Mouse (Mus musculus) ES-E14 (cell line): ENCODE data around the gene Gstm6. TPM values are rescaled to one million over a fixed set of nuclear protein-coding genes. Genes with fewer than 3 reads are reported as not detected.
"Not testable (repeated sequence)": the region's sequence is repeated elsewhere in the genome, so short reads cannot be mapped to it uniquely, and the experiment has no call there.

Experiments
- DNase-seq: peaks from one replicate; pipeline ENCODE4 v3.0.0-alpha.2; 2013; ENCODE audit warnings: low read depth, low spot score
- H3K27ac ChIP-seq: 2 replicates; pipeline ENCODE4 v1.5.1; 2012; ENCODE audit warnings: low read depth, mild to moderate bottlenecking, low read length, moderate library complexity, mixed read lengths; ENCODE audit not compliant: poor library complexity, insufficient read depth, severe bottlenecking
- H3K36me3 ChIP-seq: 2 replicates; pipeline ENCODE4 v1.6.1; 2012; ENCODE audit warnings: mild to moderate bottlenecking, low read length, moderate library complexity, mixed read lengths; ENCODE audit not compliant: control insufficient read depth, poor library complexity, insufficient read depth, severe bottlenecking
- H3K4me1 ChIP-seq, 2 experiments: fragments of 150-350 bp in 1 of 2; sonication (generic) in 1 of 2; 2 replicates each; pipeline ENCODE4 v1.6.1; 2012; ENCODE audit warnings: low read length in 2 of 2, mild to moderate bottlenecking in 1 of 2, mixed read lengths in 1 of 2; ENCODE audit not compliant: control insufficient read depth in 2 of 2, insufficient read depth in 2 of 2, poor library complexity in 1 of 2
- H3K4me3 ChIP-seq, 2 experiments: fragments of 150-350 bp in 1 of 2; sonication (generic) in 1 of 2; 2 replicates each; pipeline ENCODE4 v1.5.1; 2012; ENCODE audit warnings: low read length in 2 of 2, low read depth in 1 of 2, mild to moderate bottlenecking in 1 of 2, mixed read lengths in 1 of 2; ENCODE audit not compliant: insufficient read depth in 1 of 2, poor library complexity in 1 of 2, severe bottlenecking in 1 of 2
- H3K9ac ChIP-seq: 2 replicates; pipeline ENCODE4 v1.6.1; 2012; ENCODE audit warnings: low read depth, mild to moderate bottlenecking, low read length, mixed read lengths; ENCODE audit not compliant: poor library complexity, insufficient read depth, severe bottlenecking
- H3K9me3 ChIP-seq: fragments of 150-350 bp; sonication (generic); 2 replicates; pipeline ENCODE4 v1.6.1; 2012; ENCODE audit warnings: low read depth, mild to moderate bottlenecking, low read length; ENCODE audit not compliant: control insufficient read depth, insufficient read depth
- CHD2 ChIP-seq: IDR thresholded peaks from 2 replicates; pipeline ENCODE4 v1.6.1; 2014; ENCODE audit warnings: mild to moderate bottlenecking, low read depth, low read length, inconsistent platforms
- HCFC1 ChIP-seq: IDR thresholded peaks from 2 replicates; pipeline ENCODE4 v1.6.1; 2012; ENCODE audit warnings: low read length, inconsistent platforms, borderline replicate concordance; ENCODE audit not compliant: insufficient read depth
- MAFK ChIP-seq: IDR thresholded peaks from 2 replicates; pipeline ENCODE4 v1.6.1; 2014; ENCODE audit warnings: mild to moderate bottlenecking, low read depth, low read length, inconsistent platforms; ENCODE audit not compliant: insufficient read depth
- ZC3H11A ChIP-seq: IDR thresholded peaks from 2 replicates; pipeline ENCODE4 v1.6.1; 2012; ENCODE audit warnings: low read depth, mild to moderate bottlenecking, inconsistent platforms, low read length, borderline replicate concordance
- ZNF384 ChIP-seq: IDR thresholded peaks from 2 replicates; pipeline ENCODE4 v1.6.1; 2012; ENCODE audit warnings: low read depth, low read length, inconsistent platforms
- in situ Hi-C, 2 experiments: fragments of 600-800 bp; cut with MboI; formaldehyde crosslinking; loops; one replicate each; pipeline ENCODE4 v1.15.1; 2025; ENCODE audit warnings: low sequenced_read_pairs in 2 of 2, inconsistent platforms in 1 of 2; ENCODE audit not compliant: unreplicated experiment in 2 of 2
- total RNA-seq: library from RNA; depleted of rRNA; stranded (reverse); fragments of 300-350 nt; gene quantifications from 2 replicates; pipeline ENCODE4 v1.2.3, GENCODE M21; 2012

The Gstm6 gene
- total RNA-seq, 1 experiment = 0.98 TPM

DNA sequence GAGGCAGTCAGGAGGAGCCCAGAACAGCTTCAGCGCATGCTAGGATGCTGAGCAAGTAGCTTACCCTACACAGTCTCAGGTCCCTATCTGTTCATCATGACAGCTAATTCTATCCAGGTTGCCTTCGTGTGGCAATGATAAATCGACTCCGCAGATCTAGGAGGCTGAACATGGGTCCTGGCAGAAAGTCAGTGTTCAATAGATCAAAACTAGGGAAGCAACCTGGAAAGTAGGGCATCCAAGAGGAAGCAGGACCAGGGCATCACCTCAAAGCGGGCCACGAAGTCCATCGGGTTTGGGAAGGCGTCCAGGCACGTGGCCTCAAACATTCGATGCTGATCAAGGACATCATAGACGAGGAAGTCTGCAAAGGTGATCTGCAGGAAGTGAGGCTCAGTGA is 7.0 kb upstream of the Gstm6 start:
- DNase-seq = no peak
- no peak overlapping the region for H3K27ac ChIP-seq
- H3K36me3 ChIP-seq = no peaks in the 10 kb centered on the region
- H3K9ac ChIP-seq = no peak overlapping the region
- peaks cover 2 to 6% of the 10 kb centered on the region in 2 experiments; a peak in 1 of 4 replicates for H3K4me1 ChIP-seq
- in situ Hi-C loops = no loop called here
- TF ChIP-seq MAFK (no peak), ZNF384 (no peak), CHD2 (no peak), ZC3H11A (no peak), HCFC1 (no peak)
- no peak overlapping the region for H3K4me3 ChIP-seq
- no peaks in the 10 kb centered on the region for H3K9me3 ChIP-seq

DNA sequence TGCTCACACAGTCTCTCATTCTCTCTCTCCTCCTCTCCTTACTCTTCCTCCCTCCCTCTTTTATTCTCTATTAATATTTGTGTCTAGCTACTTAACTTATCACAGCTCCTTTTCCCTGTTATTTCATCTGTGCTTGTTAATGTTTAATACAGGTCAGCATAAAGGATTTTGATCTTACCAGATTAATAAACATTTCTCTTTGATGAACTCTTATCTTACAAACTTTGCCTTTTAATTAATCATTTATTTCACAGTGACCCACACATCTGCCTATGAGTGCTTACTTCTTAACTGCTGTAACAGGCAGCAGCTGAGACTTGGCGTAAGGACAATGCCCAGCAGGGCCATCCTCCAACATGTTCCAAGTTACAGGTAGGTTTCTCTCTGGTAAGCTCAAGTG is 5.9 kb upstream of the Gstm6 start:
- H3K9ac ChIP-seq, H3K4me1 ChIP-seq, H3K36me3 ChIP-seq, H3K27ac ChIP-seq, DNase-seq, in situ Hi-C loops, H3K4me3 ChIP-seq, H3K9me3 ChIP-seq: not testable (repeated sequence)

DNA sequence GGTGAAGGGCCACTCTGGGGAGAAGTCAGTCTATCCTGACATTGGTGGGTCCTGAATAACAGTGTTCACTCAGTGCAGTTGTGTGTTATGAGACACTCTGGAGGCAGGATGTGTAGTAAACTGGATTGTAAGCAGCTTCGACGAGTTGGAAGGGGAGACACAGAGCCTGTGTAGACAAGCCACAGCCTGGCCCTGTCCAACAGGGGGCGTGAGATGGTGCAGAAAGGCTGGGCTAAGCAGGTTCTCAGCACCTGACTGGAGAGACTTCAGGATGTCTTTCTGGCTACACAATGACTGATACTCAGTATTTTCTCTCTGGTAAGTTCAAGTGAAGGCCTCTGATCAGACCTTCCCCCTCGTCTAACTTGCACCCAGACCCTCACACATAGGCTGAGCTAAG is 2.2 kb upstream of the Gstm6 start:
- Histone ChIP-seq H3K4me1 (no peaks in the 10 kb centered on the region), H3K4me3 (no peak overlapping the region), H3K27ac (no peak overlapping the region), H3K36me3 (no peaks in the 10 kb centered on the region), H3K9ac (no peak overlapping the region), H3K9me3 (no peaks in the 10 kb centered on the region)
- TF ChIP-seq CHD2 (no peak), ZNF384 (no peak), ZC3H11A (no peak), HCFC1 (no peak), MAFK (no peak)
- in situ Hi-C loops = no loop called here
- DNase-seq = no peak

DNA sequence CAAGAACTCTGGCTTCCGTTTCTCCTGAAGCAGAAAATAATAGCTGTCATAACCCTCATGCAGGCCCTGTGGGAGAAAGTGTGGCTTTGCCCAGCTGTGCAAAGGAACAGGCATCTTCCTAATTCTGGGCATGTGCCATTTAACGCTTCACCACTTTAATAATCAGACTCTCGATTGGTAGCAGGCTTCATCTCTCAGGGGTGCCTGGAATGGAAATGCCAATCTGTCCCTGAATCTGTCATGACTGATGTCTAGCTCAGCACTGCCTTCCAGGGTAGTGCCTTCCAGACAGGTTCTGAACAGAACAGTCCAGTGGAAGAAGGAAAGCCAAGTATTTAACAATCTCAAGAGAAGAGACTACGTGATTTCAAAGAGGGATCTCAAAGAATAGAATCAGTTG is 2.3 kb downstream of the Gstm6 start:
- 0 out of 4 replicates have a peak, but pooled peaks cover 0 to 2% of the 10 kb centered on the region in 2 experiments for H3K4me1 ChIP-seq
- no peak overlapping the region for H3K9ac ChIP-seq
- no peak for DNase-seq
- in situ Hi-C loops = no loop called here
- no peak overlapping the region for H3K27ac ChIP-seq
- H3K9me3 ChIP-seq = no peaks in the 10 kb centered on the region
- no peak overlapping the region for H3K4me3 ChIP-seq
- TF ChIP-seq ZNF384 = no peak
- H3K36me3 ChIP-seq = no peaks in the 10 kb centered on the region

DNA sequence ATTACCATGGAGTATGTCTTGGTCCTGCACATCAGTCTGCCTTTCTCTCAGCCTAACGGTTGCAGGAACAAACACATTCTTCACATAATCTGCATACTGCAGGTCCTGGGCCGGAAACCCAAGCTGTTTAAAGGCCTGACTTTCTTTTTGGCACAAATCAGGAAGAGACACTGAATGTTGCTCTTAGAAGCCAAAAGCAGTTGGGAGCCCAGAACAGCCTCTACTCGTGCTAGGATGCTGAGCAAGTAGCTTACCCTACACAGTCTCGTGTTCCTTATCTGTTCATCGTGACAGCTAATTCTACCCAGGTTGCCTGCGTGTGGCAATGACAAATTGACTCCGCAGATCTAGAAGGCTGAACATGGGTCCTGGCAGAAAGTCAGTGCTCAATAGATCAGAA is 3.0 kb downstream of the Gstm6 start:
- H3K9ac ChIP-seq = no peak overlapping the region
- H3K9me3 ChIP-seq = no peaks in the 10 kb centered on the region
- DNase-seq = no peak
- H3K4me1 ChIP-seq = 0 out of 4 replicates have a peak, but pooled peaks cover 0 to 2% of the 10 kb centered on the region in 2 experiments
- no peak overlapping the region for H3K4me3 ChIP-seq
- in situ Hi-C loops = no loop called here
- TF ChIP-seq ZNF384 (no peak), MAFK (no peak), HCFC1 (no peak), CHD2 (no peak), ZC3H11A (no peak)
- H3K27ac ChIP-seq = no peak overlapping the region
- H3K36me3 ChIP-seq = no peaks in the 10 kb centered on the region
